Mouse (Mus musculus) liver, postnatal 0 days (tissue): ENCODE data around the gene Sh3gl1.
"Not testable (repeated sequence)": the region's sequence is repeated elsewhere in the genome, so short reads cannot be mapped to it uniquely, and the experiment has no call there.

Source experiments
- CTCF ChIP-seq: sonication (generic); IDR thresholded peaks from 2 replicates; pipeline ENCODE4 v1.5.1; 2016; ENCODE audit warnings: antibody characterized with exemption, low read depth
- EP300 ChIP-seq: IDR thresholded peaks from 2 replicates; pipeline ENCODE4 v1.6.1; 2016; ENCODE audit warnings: antibody characterized with exemption, low read depth, mild to moderate bottlenecking

- TF ChIP-seq EP300 = not testable (repeated sequence)
- TF ChIP-seq CTCF = peak; percentile 33; the same call in 1 of the 2 replicates
Observed at GRCm38 (mm10) chr17:56065715-56066114, 29.3 kb upstream of the Sh3gl1 start.
